34 mouse cellular contexts compared by ENCODE assay signal in genomic region chr17:62064939-62065338, GRCm38 (mm10).
"Had no signal": no experiment of that assay in that cellular context is flagged by ENCODE, and none has a peak within 500 bp of the region (broad histone marks: within the 10 kb centered on the region; RNA-seq: fewer than 3 reads in every experiment).

No protein-coding gene starts in this region.

- H3K4me1 ChIP-seq: heart, embryonic 10.5 days; heart, embryonic 12.5 days; heart, embryonic 13.5 days; heart, embryonic 15.5 days; hindbrain, embryonic 12.5 days; hindbrain, embryonic 13.5 days; hindbrain, embryonic 15.5 days; intestine, embryonic 15.5 days; kidney, embryonic 15.5 days had no signal

- H3K4me3 ChIP-seq: heart, embryonic 10.5 days; heart, embryonic 12.5 days; heart, embryonic 13.5 days; heart, embryonic 15.5 days; hindbrain, embryonic 12.5 days; hindbrain, embryonic 13.5 days; hindbrain, embryonic 15.5 days; intestine, embryonic 15.5 days; kidney, embryonic 15.5 days; layer of hippocampus, adult 2 months; left cerebral cortex, adult 2 months had no signal

- H3K9ac ChIP-seq: heart, embryonic 12.5 days; heart, embryonic 13.5 days; heart, embryonic 15.5 days; hindbrain, embryonic 12.5 days; hindbrain, embryonic 13.5 days; hindbrain, embryonic 14.5 days; hindbrain, embryonic 15.5 days; intestine, embryonic 15.5 days; kidney, embryonic 15.5 days had no signal

- H3K4me2 ChIP-seq: heart, embryonic 11.5 days; heart, embryonic 12.5 days; heart, embryonic 13.5 days; heart, embryonic 15.5 days; hindbrain, embryonic 12.5 days; hindbrain, embryonic 13.5 days; hindbrain, embryonic 14.5 days; hindbrain, embryonic 15.5 days; intestine, embryonic 15.5 days; kidney, embryonic 15.5 days had no signal

- H3K27ac ChIP-seq: heart, embryonic 10.5 days; heart, embryonic 13.5 days; heart, embryonic 15.5 days; hindbrain, embryonic 12.5 days; hindbrain, embryonic 13.5 days; hindbrain, embryonic 14.5 days; hindbrain, embryonic 15.5 days; hindbrain, postnatal 0 days; intestine, embryonic 15.5 days; kidney, embryonic 15.5 days; kidney, postnatal 0 days; layer of hippocampus, adult 2 months; left cerebral cortex, adult 2 months had no signal

- DNase-seq: heart, postnatal 14 days; heart, postnatal 36 days; heart, postnatal 4 days; kidney, adult 11 months; kidney, adult 18-20 months; kidney, adult 2 months; kidney, adult 8-10 months; kidney, adult 9 months; kidney, postnatal 10 days; kidney, postnatal 14 days; kidney, postnatal 25 days; kidney, postnatal 36 days; kidney, postnatal 4 days; layer of hippocampus, adult 9-11 months; layer of hippocampus, postnatal 36 days had no signal

- ATAC-seq: hindbrain, embryonic 16.5 days; hindbrain, postnatal 0 days; inflammation-experienced regulatory T-cells, adult 6 months; intestine, embryonic 15.5 days; intestine, embryonic 16.5 days; intestine, postnatal 0 days had no signal

- H3K9me3 ChIP-seq: heart, embryonic 15.5 days; hindbrain, embryonic 12.5 days; hindbrain, embryonic 13.5 days; hindbrain, embryonic 15.5 days; intestine, embryonic 15.5 days; kidney, embryonic 15.5 days had no signal

- H3K27me3 ChIP-seq: heart, embryonic 12.5 days; heart, embryonic 13.5 days; heart, embryonic 15.5 days; hindbrain, embryonic 12.5 days; hindbrain, embryonic 13.5 days; hindbrain, embryonic 15.5 days; intestine, embryonic 15.5 days; kidney, embryonic 15.5 days had no signal

- H3K36me3 ChIP-seq: heart, embryonic 10.5 days; heart, embryonic 12.5 days; heart, embryonic 13.5 days; heart, embryonic 15.5 days; hindbrain, embryonic 12.5 days; hindbrain, embryonic 13.5 days; hindbrain, embryonic 15.5 days; intestine, embryonic 15.5 days; kidney, embryonic 15.5 days had no signal
